Mouse (Mus musculus): Measurements from ENCODE around the gene Tbcd.

The Tbcd gene

DNA sequence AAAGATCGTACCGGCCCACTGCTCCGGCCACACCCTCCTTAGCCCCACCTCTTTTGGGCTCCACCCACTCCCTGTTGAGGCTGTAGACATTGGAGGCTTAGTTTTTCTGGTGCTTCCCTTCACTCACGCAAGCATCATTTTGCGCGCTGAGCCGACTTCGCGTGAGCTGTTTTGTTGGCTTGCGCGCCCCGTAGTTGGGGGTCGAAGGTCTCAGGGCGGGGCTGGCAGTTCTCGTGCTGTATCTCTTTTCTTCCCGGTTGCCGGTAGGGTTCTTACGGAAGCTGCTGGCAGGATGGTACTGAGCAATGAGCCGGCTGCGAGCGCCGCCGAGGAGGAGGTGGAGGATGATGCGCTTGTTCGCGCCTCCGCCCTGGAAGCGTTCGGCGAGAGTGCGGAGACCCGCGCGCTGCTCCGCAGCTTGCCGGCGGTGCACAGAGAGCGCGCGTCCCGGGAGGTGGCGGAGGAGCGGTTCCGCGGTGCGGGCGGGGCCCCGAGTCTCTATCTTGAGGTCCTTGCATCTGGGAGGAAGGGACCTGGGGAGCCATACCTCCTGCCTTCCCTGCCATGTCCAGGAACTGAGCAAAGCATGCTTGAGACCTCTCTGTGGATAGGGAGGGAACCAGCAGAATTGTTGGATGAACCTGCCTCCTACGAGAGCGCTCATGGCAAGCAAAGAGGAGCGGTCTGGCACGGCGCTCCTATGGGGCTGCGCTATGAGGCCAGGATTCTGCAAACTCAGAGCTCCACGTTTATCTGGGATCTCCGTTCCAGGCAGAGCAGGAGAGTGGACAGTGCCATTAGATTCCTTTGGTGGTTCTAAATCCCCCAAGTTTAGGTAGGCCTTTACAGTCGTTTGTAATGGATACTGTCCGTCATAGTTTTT lies at the start of gene Tbcd:
TSS of gene Tbcd (plus strand) at position 197 of the 883 bp plus-strand sequence.
- DNase-seq, result peak; percentile 86 to 92

DNA sequence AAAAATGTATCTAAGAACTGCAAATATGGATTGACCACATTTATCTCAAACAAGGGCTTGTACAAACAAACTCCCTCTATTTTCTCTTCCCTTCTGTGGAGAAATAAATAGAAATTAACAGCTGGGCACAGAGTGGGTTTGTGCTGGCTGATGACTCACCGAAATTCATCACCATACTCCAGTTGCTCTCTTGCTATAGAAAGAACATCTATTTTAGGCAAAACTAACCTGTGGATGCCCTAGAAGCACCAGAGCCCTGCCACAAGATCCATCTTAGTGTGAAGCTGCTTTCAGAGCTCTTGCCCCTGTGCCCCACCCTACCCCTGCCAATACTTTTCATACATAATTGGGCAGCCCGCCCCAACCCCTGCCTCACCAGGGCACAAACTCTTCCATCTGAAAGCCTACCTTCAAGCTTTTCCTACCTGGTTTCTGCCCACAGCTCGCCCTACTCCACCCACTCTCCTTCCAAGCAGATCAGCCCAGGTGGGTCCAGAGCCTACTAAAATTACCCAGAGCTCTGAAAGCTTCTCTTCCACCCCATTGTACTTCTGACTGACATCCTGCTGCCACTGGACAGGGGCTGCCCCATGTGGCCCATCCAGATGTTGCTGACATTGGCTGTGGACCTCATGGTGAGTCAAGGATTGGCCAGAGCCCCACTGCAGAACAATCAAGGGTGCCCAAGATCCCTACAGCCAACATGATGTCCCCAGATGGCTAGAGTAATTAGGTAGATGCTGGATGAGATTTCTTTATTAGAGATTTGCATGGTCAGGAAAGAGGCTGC lies 44.2 kb upstream of the Tbcd start:
- no peak for DNase-seq

DNA sequence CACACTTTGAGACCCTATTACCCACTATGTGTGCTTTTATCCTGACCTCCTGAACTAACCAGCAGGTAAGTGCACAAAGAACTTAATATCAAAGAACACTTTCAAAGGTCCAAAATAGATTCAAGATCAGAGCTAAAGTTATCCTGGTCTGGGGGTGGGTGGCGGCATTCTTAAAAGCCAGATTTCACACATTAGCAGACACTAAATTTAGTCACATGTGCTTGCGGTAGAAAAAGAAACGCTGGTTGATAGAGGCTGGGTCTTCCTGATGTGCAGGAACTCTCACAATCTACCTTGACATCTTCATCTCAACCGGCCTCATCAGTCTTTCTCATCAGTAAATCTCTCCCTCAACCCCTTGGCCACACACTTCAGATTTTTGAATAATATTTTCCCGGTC lies 37.0 kb upstream of the Tbcd start:
- no peak for DNase-seq

DNA sequence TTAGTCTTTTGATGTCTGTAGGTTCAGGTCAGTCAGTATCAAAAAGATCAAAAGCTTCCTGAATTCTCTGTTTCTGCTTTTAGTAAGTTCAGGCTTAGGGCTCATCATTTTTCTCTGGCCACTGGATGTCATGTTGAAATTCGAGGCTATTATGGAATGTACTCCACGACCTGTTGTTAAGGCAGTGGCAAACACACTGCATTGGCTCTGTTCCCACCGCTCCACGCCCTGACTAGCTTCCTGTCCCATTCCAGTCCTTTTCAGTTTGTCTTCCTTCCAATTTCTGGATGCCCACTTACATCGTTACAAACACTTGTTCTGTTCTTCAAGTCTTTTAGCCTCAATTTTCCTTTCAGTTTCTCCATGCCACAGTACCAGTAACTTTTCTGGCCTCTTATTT lies 36.4 kb upstream of the Tbcd start:
- DNase-seq, result no peak

DNA sequence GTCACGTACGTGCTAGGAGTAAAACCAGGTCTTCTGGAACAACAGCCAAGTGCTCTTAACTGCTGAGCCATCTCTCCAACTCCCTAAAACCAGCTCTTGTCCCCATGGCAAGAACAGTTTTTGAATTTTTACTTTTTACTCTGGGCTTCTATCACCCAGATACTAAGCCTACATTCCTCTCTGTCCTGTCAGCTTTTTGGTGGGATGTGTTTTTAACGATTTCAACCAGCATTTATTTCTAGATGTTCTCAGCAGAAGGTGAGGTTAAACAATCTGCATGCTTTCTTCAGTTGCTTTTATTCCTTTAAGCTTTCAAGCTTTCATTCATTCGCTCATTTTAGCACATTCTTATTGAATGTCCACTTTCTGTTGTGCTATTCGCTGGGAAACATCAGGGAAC lies 33.8 kb upstream of the Tbcd start:
- DNase-seq, result no peak

DNA sequence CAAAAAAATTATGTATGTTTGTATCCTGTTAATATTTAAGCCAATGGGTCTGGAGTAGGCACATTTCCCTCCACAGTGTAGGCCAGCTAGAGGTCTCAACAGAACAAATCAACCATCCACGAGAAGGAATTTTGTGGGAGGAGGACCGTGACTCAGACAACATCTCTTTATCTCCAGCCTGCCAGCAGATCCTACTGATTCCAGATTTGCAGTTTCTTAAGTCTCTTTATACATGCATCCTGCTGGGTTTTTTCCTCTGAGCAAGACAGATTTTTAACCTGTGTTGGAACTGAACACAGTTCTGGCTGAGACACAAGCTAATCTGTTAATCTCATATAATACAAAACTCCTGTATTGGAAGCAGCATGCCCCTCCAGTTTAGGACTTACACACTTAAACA lies 32.8 kb upstream of the Tbcd start:
- DNase-seq, result no peak

DNA sequence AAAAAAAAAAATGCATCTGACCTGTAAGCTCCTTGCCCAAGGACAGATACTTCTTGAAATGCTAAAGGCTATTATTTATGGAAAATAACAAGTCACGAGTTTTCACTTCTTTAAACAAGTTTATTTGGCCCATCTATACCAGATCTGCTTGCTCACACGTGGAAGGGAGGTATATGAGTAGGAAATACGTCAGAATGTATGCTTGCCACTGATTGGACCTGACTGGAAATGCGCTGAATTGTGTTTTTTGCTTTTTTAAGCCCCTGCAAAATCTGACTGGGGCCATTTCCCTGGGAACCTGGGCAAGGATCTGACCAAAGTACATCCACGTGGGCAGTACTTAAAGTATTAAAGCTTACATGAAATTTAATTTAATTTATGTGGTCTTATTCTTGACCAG lies 31.4 kb upstream of the Tbcd start:
- DNase-seq, result no peak

DNA sequence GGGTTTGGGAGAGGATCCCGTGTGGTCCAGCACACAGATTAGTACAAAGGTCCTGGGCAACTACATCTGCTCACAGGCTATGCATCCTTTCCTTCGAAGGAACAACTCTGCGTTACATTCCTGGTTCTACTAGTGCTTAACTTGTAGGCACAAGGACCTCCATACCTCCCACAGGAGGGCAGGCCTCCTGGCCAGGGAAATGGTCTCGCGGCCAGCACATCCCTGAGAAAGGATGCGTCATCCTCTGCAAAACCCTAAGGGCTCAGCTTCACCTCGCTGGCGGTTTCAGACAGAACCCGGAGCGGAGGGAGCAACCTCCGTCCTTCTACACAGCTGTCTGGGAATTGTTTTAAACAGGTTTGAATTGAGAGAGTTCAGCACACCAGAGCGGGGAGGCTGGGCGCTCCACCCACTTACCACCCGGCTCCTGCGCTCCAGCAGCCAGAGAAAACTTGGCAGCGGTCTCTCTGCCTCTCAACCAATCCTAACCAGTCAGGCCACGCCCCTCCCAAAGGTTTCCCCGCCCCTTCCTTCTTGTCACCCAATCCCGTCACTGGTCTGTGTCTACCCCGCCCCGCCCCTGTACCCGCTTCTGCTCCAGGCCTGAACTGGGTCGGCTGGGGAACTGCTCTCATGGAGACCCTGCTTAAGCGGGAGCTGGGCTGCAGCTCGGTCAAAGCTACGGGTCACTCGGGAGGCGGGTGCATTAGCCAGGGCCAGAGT lies 30.8 kb upstream of the Tbcd start, which contains the start of gene Fn3krp:
TSS of gene Fn3krp (plus strand) at position 572 of the 723 bp plus-strand sequence.
- DNase-seq, result peak; percentile 96 to 98

DNA sequence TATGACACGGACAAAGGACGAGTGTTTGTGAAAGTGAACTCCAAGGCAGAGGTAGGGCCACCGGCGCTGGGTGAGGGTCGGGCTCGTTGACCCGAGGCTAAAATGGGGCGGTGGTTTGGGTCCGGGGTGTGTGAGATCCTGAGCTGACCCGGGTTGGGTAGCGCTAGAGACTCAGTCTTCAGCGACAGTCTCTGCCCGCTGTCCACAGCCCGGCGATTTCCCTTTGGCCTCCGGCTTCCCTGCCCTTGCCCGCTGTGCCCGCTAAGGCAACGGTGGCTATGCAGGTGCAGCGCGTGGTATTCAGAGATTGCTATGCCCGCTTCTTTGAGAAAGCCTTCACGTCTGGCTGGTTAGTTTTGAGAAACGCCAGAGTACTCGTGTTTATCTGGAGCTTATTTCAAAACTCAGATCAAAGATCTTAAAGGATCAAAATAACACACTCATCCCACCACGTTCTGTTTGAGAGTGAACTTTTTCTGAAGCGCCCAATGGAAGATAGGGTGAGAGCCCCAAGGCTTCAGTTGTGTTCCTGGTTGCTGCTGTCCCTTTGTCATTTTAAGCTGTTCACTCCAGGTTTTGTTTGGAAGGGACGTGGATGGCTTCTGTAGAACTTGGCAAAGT lies 30.1 kb upstream of the Tbcd start:
- no peak for DNase-seq

DNA sequence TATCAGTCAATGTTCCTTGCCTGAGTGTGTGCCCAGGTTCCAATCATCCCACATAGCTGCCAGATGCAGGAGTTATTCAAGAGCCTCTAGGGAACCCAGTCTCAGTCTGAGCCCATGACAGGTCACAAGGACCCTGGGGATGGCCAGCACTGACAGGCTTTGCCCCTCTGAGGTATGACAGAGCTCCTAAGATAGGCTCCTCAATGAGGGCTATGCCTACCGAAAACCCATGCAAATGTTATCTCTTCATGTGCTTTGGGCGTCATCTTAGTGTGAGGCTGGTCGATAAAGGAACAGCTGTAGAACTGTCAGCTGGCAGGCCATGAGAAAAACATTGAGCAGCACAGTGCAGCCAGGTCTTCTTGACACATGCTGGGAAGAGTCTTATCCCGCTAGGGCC lies 18.4 kb upstream of the Tbcd start:
- DNase-seq, result no peak

DNA sequence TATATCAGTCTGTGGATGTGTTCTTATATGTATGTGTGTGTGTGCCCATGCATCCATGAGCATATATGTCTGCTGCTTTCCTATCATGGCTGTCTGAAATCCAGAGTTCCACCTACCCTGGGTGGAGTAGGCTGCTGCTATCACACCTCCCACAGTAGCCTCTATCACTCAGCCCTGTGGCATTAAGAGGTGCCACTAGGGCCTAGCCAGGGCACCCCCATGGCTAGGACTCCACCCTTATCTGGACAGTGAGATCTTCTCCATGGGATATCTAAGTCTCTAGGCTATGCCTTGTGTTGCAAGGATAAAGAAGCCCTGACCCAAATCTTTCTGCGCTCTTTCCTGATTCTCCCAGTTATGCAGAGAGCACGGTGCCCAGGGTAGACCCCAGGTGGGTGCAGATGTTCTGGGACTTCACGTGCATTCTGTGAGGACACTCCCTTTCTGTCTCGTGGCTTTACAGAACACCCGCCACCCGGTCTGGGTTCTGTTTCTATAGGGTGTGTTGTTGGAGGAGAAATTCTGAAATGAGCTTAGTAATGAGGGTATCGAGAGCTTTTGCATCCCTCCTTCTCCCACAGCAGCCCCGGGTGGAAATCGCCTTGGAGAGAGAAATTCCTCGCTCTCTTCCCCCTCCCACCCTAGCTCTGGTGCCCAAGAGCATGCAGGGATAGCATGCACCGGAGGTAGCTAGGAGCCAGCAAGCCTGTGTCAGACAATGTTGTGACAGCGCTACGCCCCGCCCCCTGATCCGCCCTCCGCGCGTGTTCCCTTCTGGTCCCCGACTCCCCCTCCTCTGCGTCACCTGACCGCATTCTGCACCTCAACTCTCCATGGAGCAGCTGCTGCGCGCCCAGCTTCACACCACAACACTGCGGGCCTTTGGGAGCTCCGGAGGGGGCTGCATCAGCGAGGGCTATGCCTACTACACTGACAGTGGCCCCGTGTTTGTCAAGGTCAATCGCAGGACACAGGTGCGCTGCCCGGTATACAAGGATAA lies 17.3 kb upstream of the Tbcd start, which contains the start of gene Fn3k:
TSS of gene Fn3k (plus strand) at position 758 of the 1,000 bp plus-strand sequence.
- DNase-seq, result peak; percentile 94 to 95

DNA sequence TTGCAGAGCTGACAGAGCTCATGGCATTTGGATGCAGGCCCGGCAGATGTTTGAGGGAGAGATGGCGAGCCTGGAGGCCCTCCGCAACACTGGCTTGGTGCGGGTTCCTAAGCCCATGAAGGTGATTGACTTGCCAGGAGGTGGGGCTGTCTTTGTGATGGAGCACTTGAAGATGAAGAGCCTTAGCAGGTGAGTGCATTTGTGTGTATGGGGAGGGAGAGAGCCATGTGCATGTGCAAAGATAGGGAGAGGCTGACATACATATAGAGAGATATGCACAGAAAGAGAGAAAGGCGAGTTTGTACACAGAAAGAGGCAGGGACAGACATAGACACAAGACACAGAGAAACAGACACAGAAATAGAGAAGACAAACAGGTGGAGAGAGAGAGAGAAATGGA lies 14.5 kb upstream of the Tbcd start:
- no peak for DNase-seq

DNA sequence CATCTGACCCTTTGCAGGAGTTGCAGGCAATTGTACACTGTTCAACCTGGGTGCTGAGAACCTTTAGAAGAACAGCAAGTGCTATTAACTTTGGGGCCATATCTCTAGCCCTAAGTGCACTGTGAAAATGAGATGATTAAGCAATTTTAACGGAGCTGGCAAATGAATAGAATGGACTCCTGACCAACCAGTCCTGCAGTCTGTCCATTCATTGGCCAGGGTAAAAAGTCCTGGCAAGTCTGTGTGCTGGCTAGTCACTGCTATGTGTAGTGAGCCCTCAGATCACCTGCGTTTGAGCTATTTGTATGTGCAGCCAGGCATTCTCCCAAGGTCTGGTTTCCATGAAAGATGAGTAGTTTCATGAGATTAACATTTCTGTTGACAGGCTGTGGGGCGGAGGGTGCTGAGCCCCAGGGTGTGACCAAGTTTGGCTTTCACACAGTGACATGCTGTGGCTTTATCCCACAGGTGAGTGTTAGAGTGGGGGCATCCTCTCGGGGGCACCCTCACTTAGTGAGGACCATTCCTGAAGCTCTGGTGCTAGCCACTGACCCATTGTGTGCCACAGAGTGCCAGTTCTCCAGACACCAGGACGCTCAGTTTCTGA lies 12.0 kb upstream of the Tbcd start:
- DNase-seq, result no peak

DNA sequence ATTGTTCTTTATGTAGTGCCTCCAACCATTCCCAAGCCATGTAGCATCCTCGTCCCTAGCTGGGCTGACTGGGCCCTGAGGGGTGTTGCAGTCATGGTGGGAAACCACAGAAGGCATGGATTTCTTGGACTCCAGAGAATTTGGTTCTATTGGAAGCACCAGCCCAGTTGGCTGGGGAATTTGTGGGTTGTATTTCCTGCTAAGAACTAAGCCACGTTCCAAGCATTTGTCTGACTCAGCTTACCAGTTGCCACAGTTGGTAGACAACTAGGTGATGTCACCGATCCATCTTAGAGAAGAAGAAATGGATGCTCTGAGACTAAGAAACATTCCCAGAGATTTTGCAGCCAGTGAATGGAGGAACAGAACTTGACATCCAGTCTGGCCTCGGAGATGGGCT lies 10.1 kb upstream of the Tbcd start:
- no peak for DNase-seq

DNA sequence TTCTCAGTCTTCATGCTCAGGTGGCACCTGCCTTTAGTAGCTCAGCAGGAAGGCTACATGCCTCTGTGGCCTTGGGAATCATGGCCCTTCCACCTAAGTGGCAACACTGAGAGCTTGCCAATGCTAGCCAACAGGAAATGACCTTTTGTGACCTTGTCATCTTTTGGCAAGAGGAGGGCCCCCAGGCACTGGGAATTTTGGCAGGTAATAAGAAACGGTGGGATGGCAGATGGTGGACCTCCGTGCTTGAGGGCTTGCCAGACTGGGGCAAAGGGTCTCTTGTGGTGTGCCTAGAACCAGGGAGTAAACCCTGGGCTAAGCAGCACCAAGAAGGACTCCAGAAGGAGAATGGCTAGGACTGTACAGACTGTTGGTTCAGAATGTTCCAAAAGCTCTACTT lies 9.7 kb upstream of the Tbcd start:
- DNase-seq, result no peak

DNA sequence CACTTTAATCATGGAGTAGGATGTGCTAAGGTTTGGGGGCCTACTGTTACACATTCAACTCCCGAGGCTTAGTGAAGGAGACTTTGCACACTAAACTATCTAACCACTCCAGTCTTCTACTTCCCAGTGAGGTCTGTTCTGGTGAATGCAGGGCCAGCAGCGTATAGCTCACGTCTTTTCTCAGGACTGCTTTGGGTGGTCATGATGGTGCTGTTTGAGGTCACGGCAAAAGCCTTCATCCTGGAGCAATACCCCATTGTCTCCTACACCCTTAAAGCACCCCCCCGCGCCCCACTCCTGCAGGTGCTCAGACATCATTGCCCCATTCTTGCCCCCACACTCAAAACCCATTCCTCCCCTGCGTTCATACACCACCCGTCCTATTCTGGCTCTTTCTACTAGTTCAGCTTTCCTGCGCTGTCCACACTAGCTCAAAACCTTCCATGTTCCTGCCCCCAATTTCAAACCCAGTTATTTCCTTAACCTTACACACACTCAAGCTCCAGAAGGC lies 478 bp upstream of the Tbcd start:
- DNase-seq, result no peak

DNA sequence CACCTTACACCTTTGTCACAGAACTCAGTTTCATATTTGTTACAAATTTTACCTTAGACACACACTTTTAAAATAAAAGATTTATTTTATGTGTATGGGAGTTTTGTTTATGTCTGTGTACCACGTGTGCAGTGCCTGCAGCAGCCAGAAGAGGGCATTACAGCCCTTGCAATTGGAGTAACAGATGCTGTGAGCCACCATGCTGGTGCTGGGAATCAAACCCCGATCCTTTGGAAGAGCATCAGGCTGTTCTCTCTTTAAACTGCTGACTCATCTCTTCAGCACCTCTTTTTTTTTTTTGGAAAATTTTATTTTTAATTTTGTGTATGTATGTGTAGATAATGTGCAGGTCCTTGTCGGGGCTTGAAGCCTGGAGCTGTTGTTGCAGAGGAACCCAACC lies 6.1 kb downstream of the Tbcd start:
- no peak for DNase-seq

DNA sequence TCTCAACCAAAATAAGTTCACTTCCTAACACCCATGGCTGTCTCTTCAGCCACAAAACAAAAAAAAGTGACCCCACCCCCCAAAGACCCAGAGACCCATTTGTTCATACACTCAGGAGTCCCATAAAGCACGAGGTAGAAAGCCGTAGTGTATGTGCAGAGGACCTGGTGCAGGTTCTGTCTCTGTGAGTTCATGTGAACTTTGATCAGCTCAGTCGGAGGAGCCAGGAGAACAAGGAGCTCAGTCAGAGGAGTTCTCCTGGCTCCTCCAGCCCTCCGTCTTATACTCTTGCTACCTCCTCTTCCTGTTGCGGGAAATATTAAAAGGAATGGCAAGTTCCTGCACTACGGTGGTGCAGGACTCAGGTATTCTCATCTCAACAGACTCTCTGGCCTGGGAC lies 15.7 kb downstream of the Tbcd start:
- no peak for DNase-seq

DNA sequence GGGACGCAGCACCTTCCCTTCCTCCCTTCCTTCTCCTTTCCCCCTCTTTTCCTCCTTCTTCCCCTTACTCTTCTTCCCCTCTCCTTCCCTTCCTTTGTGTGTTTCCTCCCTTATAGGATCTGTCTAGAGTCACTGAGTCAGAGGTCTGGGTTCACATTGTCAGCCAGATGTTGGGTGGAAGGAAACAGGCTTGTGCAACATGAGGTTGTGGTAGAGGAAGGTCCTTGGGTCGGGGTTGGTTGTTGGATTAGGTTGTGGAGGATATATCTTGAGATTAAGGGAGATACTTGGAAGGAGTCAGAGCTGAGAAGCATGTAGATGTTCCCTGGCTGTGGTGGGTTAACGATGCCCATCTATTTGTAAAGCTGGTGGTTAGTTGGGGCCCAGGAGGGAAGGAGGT lies 23.1 kb downstream of the Tbcd start:
- no peak for DNase-seq

DNA sequence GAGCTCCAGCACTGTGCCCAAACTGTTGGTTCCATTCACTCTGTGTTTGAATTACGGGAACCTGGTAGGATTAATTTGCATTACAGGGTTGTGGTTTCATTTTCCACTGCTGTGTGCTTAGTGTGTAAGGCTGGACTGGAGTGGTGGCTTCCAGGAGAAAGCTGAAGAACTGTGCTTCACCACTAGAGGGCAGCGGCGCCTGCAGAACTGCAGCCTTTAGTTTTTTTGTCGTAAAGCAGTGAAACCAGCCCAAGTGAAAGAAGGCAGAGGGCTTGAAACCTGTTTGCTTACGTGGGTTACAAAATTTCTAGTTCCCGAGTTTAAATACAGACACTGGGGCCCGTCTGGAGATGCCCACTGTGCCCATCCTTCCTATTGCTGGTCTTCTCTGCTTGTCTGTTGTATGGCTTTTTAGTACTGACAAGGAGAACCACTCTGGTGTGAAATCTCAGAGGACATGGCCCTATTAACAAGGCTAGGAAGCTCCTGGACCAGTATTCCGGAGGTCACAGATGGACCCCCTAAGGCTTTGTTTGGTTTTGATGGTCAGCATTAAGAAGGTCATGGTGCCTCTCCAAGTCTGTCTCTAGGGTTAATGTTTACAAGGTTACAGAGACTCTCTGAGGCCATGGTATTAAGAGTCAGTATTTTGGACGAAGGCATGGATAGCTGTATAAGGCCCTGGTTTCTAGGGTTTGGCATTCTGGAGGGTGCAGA lies 24.1 kb downstream of the Tbcd start:
- DNase-seq, result peak; percentile 21 to 31

All from thymus, adult 18-20 months (tissue).